Mouse (Mus musculus) kidney, adult 2 months (tissue): ENCODE measurements around the gene Cd52.

Experiments used
- CTCF ChIP-seq: fragments of 200-500 bp; conservative IDR thresholded peaks from 2 replicates; pipeline ENCODE4 v1.5.1; 2011; ENCODE audit warnings: low read depth, mild to moderate bottlenecking, control low read depth, low read length, moderate library complexity, mixed read lengths; ENCODE audit not compliant: insufficient read depth, insufficient read length
- POLR2A ChIP-seq: fragments of 200-500 bp; IDR thresholded peaks from one replicate; pipeline ENCODE4 v1.6.1; 2011; ENCODE audit warnings: low read depth, low read length, control low read depth

GRCm38 (mm10) chr4:134067833-134068544 lies 26.9 kb downstream of the Cd52 start:
- TF ChIP-seq POLR2A (no peak), CTCF (no peak)
